Mouse (Mus musculus): ENCODE data around the gene Flnb.

DNA sequence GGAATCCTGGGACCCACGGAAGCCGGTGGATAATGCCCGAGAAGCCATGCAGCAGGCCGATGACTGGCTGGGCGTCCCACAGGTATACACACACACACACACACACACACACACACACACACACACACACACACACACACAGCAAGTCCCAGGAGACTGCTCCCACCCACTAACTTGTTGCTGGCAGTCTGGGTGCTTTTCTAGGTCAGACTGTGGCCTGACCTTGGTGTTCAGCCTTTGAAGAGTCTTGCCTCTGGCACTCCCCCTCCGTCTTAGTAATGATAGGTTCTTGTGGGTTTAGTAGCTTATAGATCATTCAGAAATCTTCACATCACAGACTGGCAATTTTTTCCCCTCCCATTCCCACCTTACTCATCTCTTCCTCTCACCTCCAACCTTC lies 52.0 kb downstream of the Flnb start:
- TF ChIP-seq GATA1 (IDR thresholded peaks at IDR 0.05; ENCODE audit: borderline replicate concordance, low read length): no peak
- TF ChIP-seq FLI1 (IDR thresholded peaks at IDR 0.05; ENCODE audit: low read length): no peak

Measured in megakaryocyte, embryonic 14.5 days (primary cell).